Mouse (Mus musculus): ENCODE data around the gene Krt18. TPM values are rescaled to one million over a fixed set of nuclear protein-coding genes. Genes with fewer than 3 reads are reported as not detected.

The Krt18 gene
- total and polyA plus RNA-seq, 2 experiments from 2014 or later = 4.3 to 9.5 TPM

GRCm38 (mm10) chr15:102022481-102022880 is 5.5 kb upstream of the Krt18 start:
- no peak overlapping the region for H3K4me2 ChIP-seq (ENCODE audit: low read depth)
- peaks cover 18% of the 10 kb centered on the region for H3K27me3 ChIP-seq (ENCODE audit: insufficient read depth, low read length)
- no peaks in the 10 kb centered on the region for H3K4me1 ChIP-seq (ENCODE audit: insufficient read depth)
- H3K27ac ChIP-seq (ENCODE audit: low read depth, low read length) = no peak overlapping the region
- no peak for TF ChIP-seq CTCF (IDR thresholded peaks at IDR 0.05; ENCODE audit: low read depth)
- DNase-seq (no peak), ATAC-seq (no peak)
- no peaks in the 10 kb centered on the region for H3K9me3 ChIP-seq (ENCODE audit: low read length)
- WGBS = 47% methylated on average over 8 of the region's 8 CpGs
- H3K4me3 ChIP-seq (ENCODE audit: low read depth, low read length) = no peak overlapping the region
- H3K36me3 ChIP-seq (ENCODE audit: insufficient read depth) = no peaks in the 10 kb centered on the region
- no peak overlapping the region for H3K9ac ChIP-seq

- H3K4me3 ChIP-seq (ENCODE audit: low read depth, low read length) = no peak overlapping the region
- no peaks in the 10 kb centered on the region for H3K9me3 ChIP-seq (ENCODE audit: low read length)
- 62% methylated on average over 8 of the region's 8 CpGs for WGBS
- H3K36me3 ChIP-seq (ENCODE audit: insufficient read depth) = no peaks in the 10 kb centered on the region
- DNase-seq = no peak
- no peak for ATAC-seq
- H3K4me2 ChIP-seq (ENCODE audit: low read depth) = no peak overlapping the region
- no peak overlapping the region for H3K27ac ChIP-seq (ENCODE audit: low read depth, low read length)
- H3K9ac ChIP-seq = no peak overlapping the region
- peaks cover 21% of the 10 kb centered on the region for H3K27me3 ChIP-seq (ENCODE audit: insufficient read depth, low read length)
- TF ChIP-seq CTCF (IDR thresholded peaks at IDR 0.05; ENCODE audit: low read depth) = no peak
- H3K4me1 ChIP-seq (ENCODE audit: insufficient read depth) = no peaks in the 10 kb centered on the region
Observed at GRCm38 (mm10) chr15:102023888-102024287, 4.1 kb upstream of the Krt18 start.

- Histone ChIP-seq H3K27me3 (ENCODE audit: insufficient read depth, low read length) (peaks cover 21% of the 10 kb centered on the region), H3K4me3 (ENCODE audit: low read depth, low read length) (no peak overlapping the region), H3K9ac (no peak overlapping the region), H3K4me2 (ENCODE audit: low read depth) (peak overlapping the region; percentile 8; the same call in 1 of the 2 replicates), H3K4me1 (ENCODE audit: insufficient read depth) (no peaks in the 10 kb centered on the region), H3K36me3 (ENCODE audit: insufficient read depth) (no peaks in the 10 kb centered on the region), H3K27ac (ENCODE audit: low read depth, low read length) (no peak overlapping the region), H3K9me3 (ENCODE audit: low read length) (no peaks in the 10 kb centered on the region)
- ATAC-seq (no peak), DNase-seq (no peak)
- 10% methylated on average over 22 of the region's 22 CpGs for WGBS
- no peak for TF ChIP-seq CTCF (IDR thresholded peaks at IDR 0.05; ENCODE audit: low read depth)
Observed at GRCm38 (mm10) chr15:102025136-102025872, 2.7 kb upstream of the Krt18 start.

- ATAC-seq (no peak), DNase-seq (no peak)
- 23% methylated on average over 12 of the region's 12 CpGs for WGBS
- no peak overlapping the region for H3K4me3 ChIP-seq (ENCODE audit: low read depth, low read length)
- no peaks in the 10 kb centered on the region for H3K9me3 ChIP-seq (ENCODE audit: low read length)
- H3K36me3 ChIP-seq (ENCODE audit: insufficient read depth) = no peaks in the 10 kb centered on the region
- H3K4me2 ChIP-seq (ENCODE audit: low read depth) = no peak overlapping the region
- H3K27me3 ChIP-seq (ENCODE audit: insufficient read depth, low read length) = peaks cover 21% of the 10 kb centered on the region
- H3K27ac ChIP-seq (ENCODE audit: low read depth, low read length) = no peak overlapping the region
- no peak overlapping the region for H3K9ac ChIP-seq
- no peak for TF ChIP-seq CTCF (IDR thresholded peaks at IDR 0.05; ENCODE audit: low read depth)
- H3K4me1 ChIP-seq (ENCODE audit: insufficient read depth) = no peaks in the 10 kb centered on the region
Observed at GRCm38 (mm10) chr15:102026430-102026829, 1.6 kb upstream of the Krt18 start.

GRCm38 (mm10) chr15:102034121-102035053 is 6.4 kb downstream of the Krt18 start:
- 62% methylated on average over 16 of the region's 16 CpGs for WGBS
- no peak for ATAC-seq
- DNase-seq = no peak
- no peak overlapping the region for H3K4me2 ChIP-seq (ENCODE audit: low read depth)
- TF ChIP-seq CTCF (IDR thresholded peaks at IDR 0.05; ENCODE audit: low read depth) = no peak
- H3K4me3 ChIP-seq (ENCODE audit: low read depth, low read length) = no peak overlapping the region
- no peak overlapping the region for H3K27ac ChIP-seq (ENCODE audit: low read depth, low read length)
- H3K9ac ChIP-seq = no peak overlapping the region
- no peaks in the 10 kb centered on the region for H3K27me3 ChIP-seq (ENCODE audit: insufficient read depth, low read length)
- H3K9me3 ChIP-seq (ENCODE audit: low read length) = no peaks in the 10 kb centered on the region
- H3K36me3 ChIP-seq (ENCODE audit: insufficient read depth) = no peaks in the 10 kb centered on the region
- no peaks in the 10 kb centered on the region for H3K4me1 ChIP-seq (ENCODE audit: insufficient read depth)

- Histone ChIP-seq H3K9me3 (ENCODE audit: low read length) (no peaks in the 10 kb centered on the region), H3K4me3 (ENCODE audit: low read depth, low read length) (no peak overlapping the region), H3K27ac (ENCODE audit: low read depth, low read length) (no peak overlapping the region), H3K4me2 (ENCODE audit: low read depth) (no peak overlapping the region), H3K9ac (no peak overlapping the region), H3K36me3 (ENCODE audit: insufficient read depth) (no peaks in the 10 kb centered on the region), H3K27me3 (ENCODE audit: insufficient read depth, low read length) (no peaks in the 10 kb centered on the region), H3K4me1 (ENCODE audit: insufficient read depth) (no peaks in the 10 kb centered on the region)
- DNase-seq (no peak), ATAC-seq (no peak)
- TF ChIP-seq CTCF (IDR thresholded peaks at IDR 0.05; ENCODE audit: low read depth) = no peak
- 79% methylated on average over 4 of the region's 4 CpGs for WGBS
Observed at GRCm38 (mm10) chr15:102040277-102040676, 12.3 kb downstream of the Krt18 start.

GRCm38 (mm10) chr15:102041951-102042350 is 14.0 kb downstream of the Krt18 start:
- ATAC-seq (no peak), DNase-seq (no peak)
- H3K27me3 ChIP-seq (ENCODE audit: insufficient read depth, low read length) = no peaks in the 10 kb centered on the region
- H3K4me2 ChIP-seq (ENCODE audit: low read depth) = no peak overlapping the region
- H3K9ac ChIP-seq = no peak overlapping the region
- 74% methylated on average over 7 of the region's 7 CpGs for WGBS
- no peak for TF ChIP-seq CTCF (IDR thresholded peaks at IDR 0.05; ENCODE audit: low read depth)
- H3K4me1 ChIP-seq (ENCODE audit: insufficient read depth) = no peaks in the 10 kb centered on the region
- no peaks in the 10 kb centered on the region for H3K9me3 ChIP-seq (ENCODE audit: low read length)
- H3K4me3 ChIP-seq (ENCODE audit: low read depth, low read length) = no peak overlapping the region
- H3K27ac ChIP-seq (ENCODE audit: low read depth, low read length) = no peak overlapping the region
- no peaks in the 10 kb centered on the region for H3K36me3 ChIP-seq (ENCODE audit: insufficient read depth)

All from forebrain, postnatal 0 days (tissue).